Mouse (Mus musculus) embryo, embryonic 10.5 days (tissue): ENCODE data around the gene Atf3.
"Not testable (repeated sequence)": the region's sequence is repeated elsewhere in the genome, so short reads cannot be mapped to it uniquely, and the experiment has no call there.

Experiments used
- DNase-seq: peaks from one replicate; pipeline ENCODE4 v3.0.0-alpha.2; 2015; ENCODE audit warnings: low spot score

Atf3 gene

DNA sequence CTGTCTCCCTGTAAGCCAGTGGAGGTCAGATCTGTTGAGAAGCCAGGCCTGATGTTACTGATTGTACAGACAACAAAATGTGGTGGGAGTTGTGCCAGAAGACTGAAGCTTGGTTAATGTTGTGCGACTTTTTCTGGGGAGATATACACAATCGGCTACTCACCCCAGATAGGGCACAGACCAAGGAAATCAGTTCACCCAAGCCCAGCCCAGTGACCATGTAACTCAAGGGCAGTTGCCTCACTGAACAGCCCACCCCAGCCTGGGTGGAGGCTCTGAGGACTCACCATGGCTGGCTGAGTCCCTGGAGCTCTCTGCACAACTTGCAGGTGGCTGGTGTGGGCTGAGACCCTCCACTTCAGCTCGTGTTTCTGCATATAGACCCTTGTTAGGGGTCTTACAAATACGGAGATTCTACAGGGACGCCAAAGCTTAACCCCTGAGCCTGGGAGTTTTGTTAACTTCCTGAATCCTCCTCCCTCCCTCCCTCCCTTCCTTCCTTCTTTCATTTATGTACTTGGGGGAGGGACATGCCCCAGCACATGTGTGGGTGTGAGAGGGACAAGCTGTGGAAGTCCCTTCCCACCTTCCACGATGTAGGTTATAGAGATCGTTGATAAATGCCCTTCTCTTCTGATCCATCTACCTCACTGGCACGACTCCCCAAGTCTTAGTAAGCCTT, 66.8 kb downstream of the Atf3 start:
- no peak for DNase-seq

DNA sequence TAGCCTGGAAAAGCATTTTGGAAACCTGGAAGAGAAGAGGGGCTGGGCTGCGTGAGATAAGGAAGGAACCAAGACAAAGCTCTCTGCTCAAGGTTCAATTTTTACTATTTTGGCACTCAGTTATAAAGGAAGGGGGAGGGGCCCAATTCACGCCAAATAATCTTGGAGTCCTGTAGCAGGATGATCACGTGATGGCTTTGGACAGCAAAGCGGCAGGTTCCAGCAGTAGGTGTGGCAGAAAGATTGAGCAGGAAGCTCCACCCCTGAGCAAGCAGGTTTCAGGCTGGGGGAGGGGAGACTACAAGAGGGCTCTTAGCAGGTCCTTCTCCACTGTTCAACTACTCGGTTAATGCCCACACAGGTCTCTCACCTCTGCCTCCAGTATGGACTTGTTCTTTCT, 68.3 kb downstream of the Atf3 start:
- not testable (repeated sequence) for DNase-seq

GRCm38 (mm10) chr1:191140983-191141382, 76.9 kb downstream of the Atf3 start:
- DNase-seq: no peak

GRCm38 (mm10) chr1:191138874-191139495, 78.9 kb downstream of the Atf3 start:
- DNase-seq: no peak

DNA sequence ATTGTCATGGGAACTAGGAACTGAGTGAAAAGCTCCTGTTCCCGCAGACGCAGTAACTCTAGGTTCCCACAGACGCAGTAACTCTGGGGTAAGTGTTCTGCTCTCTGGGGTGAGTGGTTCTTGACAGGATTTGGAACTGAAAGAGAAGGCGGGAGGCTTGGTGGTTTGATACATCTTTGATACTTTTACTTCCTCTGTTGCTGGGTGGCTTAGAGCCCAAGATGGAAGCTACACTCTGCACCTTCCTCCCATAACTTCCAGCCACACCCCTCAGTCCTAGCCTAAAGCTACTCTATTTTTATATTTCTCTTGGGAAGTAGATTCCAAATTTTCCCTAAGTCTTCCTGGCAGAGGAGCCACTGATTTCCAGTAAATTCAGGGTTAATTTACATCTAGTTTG, 79.4 kb downstream of the Atf3 start:
- DNase-seq: no peak

GRCm38 (mm10) chr1:191135406-191135805, 82.4 kb downstream of the Atf3 start:
- DNase-seq: no peak

DNA sequence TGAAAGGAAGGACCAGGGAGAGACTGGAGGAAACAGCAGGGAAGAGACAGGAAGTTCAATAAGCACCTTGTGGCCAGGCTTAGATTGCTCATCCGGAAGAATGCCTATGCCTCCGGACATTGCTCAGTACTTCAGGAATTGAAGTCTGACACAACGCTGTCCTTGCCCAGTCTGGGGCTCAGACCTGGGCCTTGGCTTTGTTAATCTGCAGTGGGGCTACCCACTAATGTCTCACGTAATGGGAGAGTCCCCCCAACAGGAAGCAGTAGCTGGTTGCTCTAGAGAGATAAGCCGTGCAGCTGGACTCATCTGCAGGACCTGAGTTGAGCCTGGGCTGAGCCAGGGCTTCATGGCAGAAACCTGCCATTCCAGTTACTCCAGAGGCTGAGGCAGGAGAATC, 84.9 kb downstream of the Atf3 start:
- no peak for DNase-seq

GRCm38 (mm10) chr1:191132240-191132639, 85.6 kb downstream of the Atf3 start:
- no peak for DNase-seq

GRCm38 (mm10) chr1:191131692-191132091, 86.1 kb downstream of the Atf3 start:
- DNase-seq: no peak

GRCm38 (mm10) chr1:191125811-191126638, 91.8 kb downstream of the Atf3 start:
- peak; percentile 83 for DNase-seq

DNA sequence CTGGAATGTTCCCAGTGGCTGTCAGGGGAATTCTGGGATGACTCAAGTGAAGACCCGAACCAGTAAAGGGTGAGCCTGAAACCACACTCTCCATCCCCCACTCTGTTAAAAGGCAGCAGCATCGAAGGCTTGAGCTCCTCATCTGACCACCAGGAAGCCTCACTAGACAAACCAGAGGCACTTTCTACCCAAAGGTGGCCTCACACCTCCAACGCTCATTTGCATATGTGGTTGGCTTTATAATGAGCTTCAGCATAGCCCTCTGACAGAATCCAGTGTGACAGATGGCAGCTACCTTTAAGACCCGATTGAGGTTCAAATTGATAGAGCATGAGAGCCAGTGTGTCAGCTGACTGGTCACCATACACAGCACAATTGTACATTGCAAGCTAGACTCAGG, 93.6 kb downstream of the Atf3 start:
- DNase-seq: no peak

GRCm38 (mm10) chr1:191123696-191124095, 94.1 kb downstream of the Atf3 start:
- DNase-seq: no peak

- no peak for DNase-seq
These were observed 95.1 kb downstream of the Atf3 start for GRCm38 (mm10) chr1:191122744-191123143.
